Mouse (Mus musculus) lung, embryonic 16.5 days (tissue): ENCODE data around the gene Mmgt1. TPM values are rescaled to one million over a fixed set of nuclear protein-coding genes. Genes with fewer than 3 reads are reported as not detected.
A peak's percentile ranks its signal among the peaks of the same experiment; 100 is the strongest.

Experiments used
- ATAC-seq: fragments of 200-750 bp; cut with Nextera tagmentation; 2 replicates; pipeline ENCODE4 v1.8.0; 2017; ENCODE audit warnings: low read depth, mild to moderate bottlenecking, moderate library complexity
- H3K27ac ChIP-seq: fragments of 300-500 bp; sonication (generic); 2 replicates; pipeline ENCODE4 v1.5.1; 2014; ENCODE audit warnings: mild to moderate bottlenecking, control low read depth, low read length
- H3K27me3 ChIP-seq: fragments of 300-500 bp; sonication (generic); 2 replicates; pipeline ENCODE4 v1.6.1; 2014; ENCODE audit warnings: low read depth, low read length, mixed read lengths; ENCODE audit not compliant: control insufficient read depth, insufficient read depth
- H3K36me3 ChIP-seq: fragments of 300-500 bp; sonication (generic); 2 replicates; pipeline ENCODE4 v1.6.1; 2014; ENCODE audit warnings: low read length; ENCODE audit not compliant: control insufficient read depth, insufficient read depth
- H3K4me1 ChIP-seq: fragments of 300-500 bp; sonication (generic); replicated peaks from 2 replicates; pipeline ENCODE4 v1.6.1; 2014; ENCODE audit warnings: low read length, mixed read lengths; ENCODE audit not compliant: control insufficient read depth, insufficient read depth
- H3K4me2 ChIP-seq: fragments of 300-500 bp; sonication (generic); 2 replicates; pipeline ENCODE4 v1.6.1; 2014; ENCODE audit warnings: low read depth, low read length, control low read depth
- H3K4me3 ChIP-seq: fragments of 300-500 bp; sonication (generic); 2 replicates; pipeline ENCODE4 v1.5.1; 2014; ENCODE audit warnings: mild to moderate bottlenecking, low read length, control low read depth
- H3K9ac ChIP-seq: fragments of 300-500 bp; sonication (generic); 2 replicates; pipeline ENCODE4 v1.6.1; 2014; ENCODE audit warnings: low read length, control low read depth
- H3K9me3 ChIP-seq: fragments of 300-500 bp; sonication (generic); 2 replicates; pipeline ENCODE4 v1.6.1; 2016; ENCODE audit warnings: low read length; ENCODE audit not compliant: control insufficient read depth
- WGBS: fragments of 180-500 bp; shearing (Covaris S2); extraction: QIAGEN DNeasy Blood & Tissue Kit; methylation state at CpG from one replicate; pipeline ENCODE4 v1.1.7; 2014; 5-methylcytosine and 5-hydroxymethylcytosine counted together
- polyA plus RNA-seq: library from polyadenylated mRNA; unstranded; fragments of >200 nt; fragmentation: Nextera tagmentation; extraction: Ambion mirVana; gene quantifications from 2 replicates; pipeline ENCODE4 v1.2.1, GENCODE M21; 2015

Gene Mmgt1
- polyA plus RNA-seq: 23.1 and 27.6 TPM in 2 replicates

DNA sequence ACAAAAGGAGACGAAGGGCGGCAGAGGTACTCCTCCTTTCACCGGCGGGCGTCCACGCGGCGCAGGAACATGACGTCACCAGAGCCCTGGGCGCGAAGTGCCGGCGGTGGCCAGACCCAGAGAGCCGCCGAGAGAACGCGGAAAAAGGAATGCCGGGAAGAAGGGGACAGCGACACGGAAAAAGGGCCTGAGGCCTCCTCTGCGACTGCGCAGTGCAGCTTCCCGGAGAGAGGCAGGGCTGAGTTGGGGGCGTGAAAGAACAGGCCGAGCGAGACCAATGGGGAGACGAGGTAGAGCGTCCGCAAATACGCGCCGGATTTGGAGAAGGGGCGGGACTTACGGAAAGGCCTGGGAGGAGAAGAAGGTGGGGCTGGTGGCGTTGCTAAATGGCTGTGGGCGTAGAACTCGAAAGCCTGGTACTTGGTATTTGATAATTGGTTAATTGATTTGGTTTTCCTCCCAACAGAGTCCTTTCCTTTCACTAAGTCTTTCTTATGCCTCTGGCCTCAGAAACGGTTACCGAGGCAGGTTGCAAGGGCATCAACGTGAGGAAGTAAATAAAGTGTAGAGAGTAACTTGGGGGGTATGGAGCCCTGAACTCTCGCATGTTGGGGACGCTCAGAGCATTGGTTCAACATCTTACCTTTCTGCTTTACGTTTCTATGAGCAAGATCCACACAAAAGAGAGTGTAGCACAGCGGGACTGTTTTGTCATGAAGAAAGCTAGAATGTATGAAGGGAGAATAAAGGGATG, at the start of gene Mmgt1:
TSS of gene Mmgt1 (minus strand) at position 183 of the 754 bp plus-strand sequence.
- Histone ChIP-seq H3K4me2 (peak within 1 kb of the TSS; percentile 56), H3K27me3 (no peaks in the 10 kb centered on the region), H3K9me3 (no peaks in the 10 kb centered on the region), H3K4me3 (peak within 1 kb of the TSS; percentile 67), H3K27ac (0 out of 2 replicates have a peak within 1 kb of the TSS, but pooled peaks have one; percentile 2), H3K4me1 (no peaks in the 10 kb centered on the region), H3K36me3 (no peaks in the 10 kb centered on the region), H3K9ac (peak within 1 kb of the TSS; percentile 80)
- WGBS: 19% methylated on average over 44 of the region's 44 CpGs
- peak; percentile 99 for ATAC-seq

DNA sequence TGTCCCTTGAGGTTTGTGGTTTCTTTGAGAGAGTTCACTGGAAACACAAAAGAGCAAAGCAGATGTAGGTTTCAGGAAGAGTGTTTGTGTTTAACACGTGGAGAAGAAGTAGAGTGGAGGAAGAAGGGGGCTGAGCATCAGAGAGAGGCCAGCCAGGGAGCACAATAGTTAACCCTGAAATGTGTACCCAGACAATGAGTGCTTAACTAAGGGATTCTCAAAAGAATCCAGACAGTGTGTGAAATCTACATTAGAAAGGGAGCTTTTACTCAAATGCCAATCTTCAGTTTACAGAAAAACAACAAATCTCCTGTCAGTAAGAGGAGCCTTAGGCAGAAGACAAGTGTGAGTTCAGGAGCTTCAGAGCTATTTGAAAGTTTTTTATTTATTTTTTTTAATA, 42.2 kb upstream of the Mmgt1 start:
- Histone ChIP-seq H3K4me3 (no peak overlapping the region), H3K4me2 (no peak overlapping the region), H3K9ac (no peak overlapping the region), H3K36me3 (no peaks in the 10 kb centered on the region), H3K9me3 (no peaks in the 10 kb centered on the region), H3K4me1 (no peaks in the 10 kb centered on the region), H3K27ac (no peak overlapping the region), H3K27me3 (no peaks in the 10 kb centered on the region)
- WGBS: 22% methylated on average over 1 of the region's 1 CpGs
- no peak for ATAC-seq

DNA sequence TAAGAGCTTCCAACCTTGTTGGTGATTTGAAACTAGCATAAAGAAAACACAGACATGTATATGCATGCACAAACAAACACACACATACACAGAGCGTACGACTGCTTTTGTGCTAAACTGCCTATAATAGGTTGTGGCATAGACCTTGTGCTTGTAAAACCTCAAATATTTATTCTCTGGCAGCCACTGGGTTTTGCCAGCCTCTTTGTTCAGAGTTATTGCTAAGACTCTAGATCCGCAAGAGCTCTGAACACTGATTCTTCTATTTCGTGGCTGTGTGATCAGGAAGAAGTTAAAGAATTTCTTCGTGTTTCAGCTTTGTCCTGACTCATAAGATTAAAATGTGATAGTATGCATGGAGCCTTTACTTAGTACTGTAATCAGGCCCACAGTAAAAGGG, 38.3 kb upstream of the Mmgt1 start:
- Histone ChIP-seq H3K27me3 (no peaks in the 10 kb centered on the region), H3K9ac (no peak overlapping the region), H3K9me3 (no peaks in the 10 kb centered on the region), H3K4me2 (no peak overlapping the region), H3K4me3 (no peak overlapping the region), H3K36me3 (no peaks in the 10 kb centered on the region), H3K4me1 (no peaks in the 10 kb centered on the region), H3K27ac (no peak overlapping the region)
- no peak for ATAC-seq
- 82% methylated on average over 5 of the region's 5 CpGs for WGBS

DNA sequence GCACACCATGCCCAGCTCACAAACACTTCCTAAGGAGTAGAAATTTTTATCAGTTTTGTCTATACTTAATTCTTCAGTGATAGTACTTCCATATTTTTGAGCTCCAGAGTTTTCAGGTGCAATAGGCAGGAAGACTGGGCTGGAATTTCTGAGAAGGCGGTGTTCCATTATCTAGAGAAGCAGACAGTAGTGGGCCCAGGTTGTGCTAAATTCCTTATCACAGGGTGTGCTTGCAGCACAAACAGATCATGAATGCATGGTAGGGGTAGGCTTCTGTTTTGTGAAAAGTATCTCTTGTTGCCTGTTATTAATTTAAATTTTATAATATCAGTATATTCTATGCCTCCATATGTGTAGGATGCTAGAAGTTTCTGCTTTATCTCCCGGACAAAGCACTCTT, 17.4 kb upstream of the Mmgt1 start:
- no peak for ATAC-seq

DNA sequence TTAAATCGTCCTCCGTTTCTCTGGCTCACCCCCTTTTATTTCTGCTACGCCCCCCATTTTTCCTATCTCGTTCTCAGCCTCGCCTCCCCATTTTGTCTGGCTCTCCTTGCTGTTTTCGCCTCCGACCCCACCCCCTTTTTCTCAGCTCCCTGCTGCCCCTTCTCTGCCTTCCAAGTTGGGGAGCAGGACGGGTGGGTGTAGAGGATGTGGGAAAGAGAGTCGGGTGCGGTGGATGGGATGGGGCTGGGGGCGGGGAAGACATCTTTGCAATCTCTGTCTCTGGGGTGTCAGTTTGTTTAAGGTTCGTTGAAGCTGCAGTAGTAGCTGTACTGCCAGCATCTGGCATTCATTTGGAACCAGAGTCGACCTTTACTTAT, 12.4 kb upstream of the Mmgt1 start:
- Histone ChIP-seq H3K4me2 (peak overlapping the region; percentile 80), H3K36me3 (no peaks in the 10 kb centered on the region), H3K9me3 (no peaks in the 10 kb centered on the region), H3K27me3 (no peaks in the 10 kb centered on the region), H3K4me3 (peak overlapping the region; percentile 68), H3K27ac (no peak overlapping the region; the same call in 1 of the 2 replicates), H3K4me1 (no peaks in the 10 kb centered on the region), H3K9ac (peak overlapping the region; percentile 73)
- ATAC-seq: no peak
- WGBS: 19% methylated on average over 11 of the region's 13 CpGs

More for the DNA sequence above, 17.4 kb upstream of the Mmgt1 start:
- Histone ChIP-seq H3K4me3 (no peak overlapping the region), H3K9me3 (no peaks in the 10 kb centered on the region), H3K4me1 (no peaks in the 10 kb centered on the region), H3K4me2 (no peak overlapping the region), H3K27me3 (no peaks in the 10 kb centered on the region), H3K36me3 (no peaks in the 10 kb centered on the region), H3K27ac (no peak overlapping the region), H3K9ac (no peak overlapping the region)
- WGBS: 79% methylated on average over 2 of the region's 2 CpGs

DNA sequence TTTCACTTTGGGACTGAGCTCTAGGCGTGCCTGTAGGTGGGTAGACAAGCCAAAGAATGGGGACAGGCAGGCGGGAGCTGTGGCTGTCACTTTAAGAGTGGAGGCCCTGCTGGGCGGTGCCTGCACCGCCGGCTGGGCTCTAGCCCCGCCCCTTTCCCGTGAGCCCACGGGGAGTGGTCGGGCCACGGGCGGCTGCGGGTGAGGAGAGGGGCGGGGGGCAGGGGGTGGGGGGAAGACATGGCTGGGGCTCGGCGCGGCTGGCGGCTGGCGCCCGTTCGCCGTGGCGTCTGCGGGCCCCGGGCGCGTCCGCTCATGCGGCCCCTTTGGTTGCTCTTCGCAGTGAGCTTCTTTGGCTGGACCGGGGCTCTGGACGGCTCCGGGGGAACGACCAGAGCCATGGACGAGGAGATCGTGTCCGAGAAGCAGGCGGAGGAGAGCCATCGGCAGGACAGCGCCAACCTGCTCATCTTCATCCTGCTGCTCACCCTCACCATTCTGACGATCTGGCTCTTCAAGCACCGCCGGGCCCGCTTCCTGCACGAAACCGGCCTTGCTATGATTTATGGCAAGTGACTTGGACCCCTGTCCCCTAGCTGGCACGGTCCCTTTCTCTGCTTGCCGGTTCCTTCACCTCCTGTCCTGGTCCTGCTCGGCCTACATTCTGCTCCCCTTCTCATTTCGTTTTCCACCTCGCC, 11.9 kb upstream of the Mmgt1 start, which contains the start of gene Slc9a6:
TSS of gene Slc9a6 (plus strand) at position 135 of the 695 bp plus-strand sequence.
- WGBS: 8% methylated on average over 30 of the region's 50 CpGs
- Histone ChIP-seq H3K9me3 (no peaks in the 10 kb centered on the region), H3K36me3 (no peaks in the 10 kb centered on the region), H3K27ac (peak within 1 kb of the TSS; percentile 57), H3K27me3 (no peaks in the 10 kb centered on the region), H3K4me3 (peak within 1 kb of the TSS; percentile 68), H3K4me2 (peak within 1 kb of the TSS; percentile 80), H3K4me1 (no peaks in the 10 kb centered on the region), H3K9ac (peak within 1 kb of the TSS; percentile 73)
- peak; percentile 99 for ATAC-seq

DNA sequence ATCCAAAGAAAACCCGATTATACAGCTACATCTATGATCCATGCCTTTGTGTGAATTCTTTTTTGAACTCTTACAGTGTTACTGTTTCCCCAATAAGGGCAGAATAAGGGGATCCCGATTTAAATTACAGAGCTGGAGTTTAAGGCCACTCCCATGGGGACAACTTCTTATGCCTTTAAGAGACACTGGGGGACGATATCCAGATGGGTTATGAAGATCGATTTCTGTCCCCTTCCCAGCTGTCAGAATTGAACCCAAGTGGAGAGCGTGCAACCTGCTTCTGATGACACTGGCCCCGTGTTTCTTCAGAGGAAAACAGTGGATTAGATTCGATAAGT, 11.4 kb upstream of the Mmgt1 start:
- Histone ChIP-seq H3K9me3 (no peaks in the 10 kb centered on the region), H3K4me3 (peak overlapping the region; percentile 68), H3K4me2 (peak overlapping the region; percentile 49), H3K36me3 (no peaks in the 10 kb centered on the region), H3K27ac (no peak overlapping the region), H3K27me3 (no peaks in the 10 kb centered on the region), H3K9ac (peak overlapping the region; percentile 30; the same call in 1 of the 2 replicates), H3K4me1 (no peaks in the 10 kb centered on the region)
- whole genome bisulfite sequencing: 19% methylated on average over 7 of the region's 7 CpGs
- ATAC-seq: peak; percentile 24

DNA sequence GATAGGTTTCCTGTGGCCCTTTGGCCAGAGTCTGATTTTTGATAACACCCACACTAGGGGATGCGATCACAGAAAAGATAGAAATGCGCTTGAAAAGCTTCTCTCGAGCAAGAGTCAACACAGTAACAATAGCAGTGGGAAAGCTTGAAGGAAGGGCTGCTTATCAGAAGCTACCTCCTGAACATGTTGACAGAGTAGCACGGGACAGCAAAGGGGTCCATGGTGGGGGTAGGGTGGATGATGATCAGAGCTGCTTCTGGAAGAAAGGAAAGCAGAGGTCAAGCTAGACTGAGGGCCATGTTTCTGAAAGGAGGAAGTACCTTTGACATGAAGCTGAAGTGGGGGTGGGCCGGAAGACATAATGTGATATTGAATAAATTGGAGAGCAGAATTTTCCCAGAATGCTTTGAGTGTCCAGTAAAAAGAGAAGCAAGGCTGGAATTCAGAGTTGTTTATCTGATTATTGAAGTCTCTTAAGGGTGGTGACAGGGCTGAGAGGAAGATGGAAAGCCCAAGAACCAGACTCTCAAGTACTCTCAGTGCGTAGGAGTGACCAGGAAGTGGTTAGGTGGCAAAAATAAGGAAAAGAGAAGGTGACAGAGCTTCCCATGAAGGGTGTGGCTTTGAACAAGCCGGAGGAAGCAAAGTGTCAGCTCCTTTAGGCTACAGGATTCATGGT, 9.3 kb upstream of the Mmgt1 start:
- ATAC-seq: no peak
- Histone ChIP-seq H3K9me3 (no peaks in the 10 kb centered on the region), H3K9ac (no peak overlapping the region), H3K4me3 (no peak overlapping the region), H3K4me2 (no peak overlapping the region), H3K27me3 (no peaks in the 10 kb centered on the region), H3K27ac (no peak overlapping the region), H3K36me3 (no peaks in the 10 kb centered on the region), H3K4me1 (no peaks in the 10 kb centered on the region)
- WGBS: 44% methylated on average over 7 of the region's 7 CpGs

DNA sequence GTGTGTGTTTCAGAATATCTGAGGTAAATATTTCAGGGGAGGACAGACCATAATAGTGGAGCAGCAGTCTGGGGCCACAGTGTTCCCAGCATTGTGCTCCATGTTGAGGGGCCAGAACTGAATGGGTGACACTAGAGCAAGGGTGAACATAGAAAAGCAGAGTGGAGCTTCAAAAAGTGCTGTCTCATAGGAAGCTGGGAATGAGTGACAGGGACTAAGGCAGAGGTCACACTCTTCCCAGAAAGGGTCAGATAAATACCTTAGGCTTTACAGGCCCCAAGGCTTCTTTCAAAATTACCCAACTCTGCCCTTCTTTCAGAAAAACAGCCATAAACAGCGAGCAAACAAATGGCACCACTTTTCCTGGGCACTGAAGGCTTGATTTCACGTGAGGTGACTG, 8.7 kb upstream of the Mmgt1 start:
- no peak overlapping the region for H3K9ac ChIP-seq
- H3K36me3 ChIP-seq: no peaks in the 10 kb centered on the region
- no peak overlapping the region for H3K27ac ChIP-seq
- H3K9me3 ChIP-seq: no peaks in the 10 kb centered on the region
- 69% methylated on average over 2 of the region's 2 CpGs for WGBS
- ATAC-seq: no peak
- no peak overlapping the region for H3K4me3 ChIP-seq
- no peaks in the 10 kb centered on the region for H3K27me3 ChIP-seq
- H3K4me1 ChIP-seq: no peaks in the 10 kb centered on the region
- no peak overlapping the region for H3K4me2 ChIP-seq
